Mouse (Mus musculus) heart, postnatal 0 days (tissue): Measurements from ENCODE around the gene Tcf12.

ENCODE experiments used
- CTCF ChIP-seq: IDR thresholded peaks from 2 replicates; pipeline ENCODE4 v1.5.1; 2016; ENCODE audit warnings: antibody characterized with exemption, control low read depth, low read depth
- EP300 ChIP-seq: IDR thresholded peaks from 2 replicates; pipeline ENCODE4 v1.6.1; 2016; ENCODE audit warnings: antibody characterized with exemption, low read depth

DNA sequence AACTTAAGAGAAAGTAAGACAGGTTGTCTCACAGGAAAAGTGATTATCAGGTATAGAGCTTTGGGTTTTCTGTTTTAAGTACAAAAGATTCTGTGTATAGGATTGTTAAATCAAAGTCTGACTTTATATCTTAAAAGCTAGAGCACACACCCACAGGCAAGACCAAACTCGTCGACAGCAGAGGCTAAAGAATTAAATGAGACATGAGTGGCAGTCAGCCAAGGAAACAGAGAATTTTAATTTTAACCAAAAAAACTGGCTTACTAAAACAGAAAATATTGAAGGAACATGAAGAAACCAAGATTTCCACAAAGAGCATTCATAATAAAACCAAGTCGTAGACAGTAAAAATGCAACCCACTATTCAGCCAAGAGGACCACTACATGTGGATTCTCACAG is 90.2 kb downstream of the Tcf12 start:
- TF ChIP-seq CTCF (no peak), EP300 (no peak)
